Mouse (Mus musculus) adrenal gland, postnatal 4 days (tissue): ENCODE data around the gene 2410131K14Rik. TPM values are rescaled to one million over a fixed set of nuclear protein-coding genes. Genes with fewer than 3 reads are reported as not detected.

Source experiments
- DNase-seq, 2 experiments: peaks; one replicate each; pipeline ENCODE4 v3.0.0; 2021 to 2022; ENCODE audit warnings: low spot score in 2 of 2, mixed read lengths in 2 of 2
- total RNA-seq, 2 experiments: library from RNA; stranded (reverse); gene quantifications; 2 replicates each; pipeline ENCODE4 v1.2.3; 2021

The 2410131K14Rik gene
- total RNA-seq, 2 experiments from 2014 or later = 6.2 to 6.3 TPM

DNA sequence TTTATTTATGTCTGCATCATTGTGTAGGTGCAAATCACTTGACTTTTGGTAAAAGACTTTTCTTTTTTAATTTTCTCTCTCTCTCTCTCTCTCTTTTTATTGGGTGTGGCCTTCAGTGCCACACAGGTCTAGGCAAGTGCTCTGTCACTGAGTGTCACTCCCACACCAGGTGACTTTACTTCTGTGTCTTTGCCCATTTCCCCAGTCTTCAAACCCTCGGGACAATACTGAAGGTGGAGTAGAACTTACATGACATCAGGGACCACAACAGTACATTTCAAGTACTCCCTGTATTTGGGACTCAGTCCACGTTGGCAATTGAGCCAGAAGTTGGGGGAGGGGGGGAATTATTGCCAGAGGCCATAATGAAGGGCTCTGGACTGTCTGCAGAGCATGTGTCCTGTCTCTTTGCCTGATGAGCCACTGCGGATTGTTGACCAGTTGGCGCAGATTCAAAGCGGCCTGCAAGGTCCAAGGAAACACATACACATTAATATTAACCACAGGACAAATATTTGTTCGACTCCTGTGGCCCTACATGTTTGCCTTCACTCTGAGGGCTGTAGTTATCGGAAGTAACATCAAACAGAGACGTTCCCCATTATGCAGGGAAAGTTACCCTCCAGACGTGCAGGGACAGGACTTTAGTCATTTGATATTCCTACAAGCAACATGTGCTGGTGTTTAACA, 57.6 kb downstream of the 2410131K14Rik start:
- DNase-seq = no peak

DNA sequence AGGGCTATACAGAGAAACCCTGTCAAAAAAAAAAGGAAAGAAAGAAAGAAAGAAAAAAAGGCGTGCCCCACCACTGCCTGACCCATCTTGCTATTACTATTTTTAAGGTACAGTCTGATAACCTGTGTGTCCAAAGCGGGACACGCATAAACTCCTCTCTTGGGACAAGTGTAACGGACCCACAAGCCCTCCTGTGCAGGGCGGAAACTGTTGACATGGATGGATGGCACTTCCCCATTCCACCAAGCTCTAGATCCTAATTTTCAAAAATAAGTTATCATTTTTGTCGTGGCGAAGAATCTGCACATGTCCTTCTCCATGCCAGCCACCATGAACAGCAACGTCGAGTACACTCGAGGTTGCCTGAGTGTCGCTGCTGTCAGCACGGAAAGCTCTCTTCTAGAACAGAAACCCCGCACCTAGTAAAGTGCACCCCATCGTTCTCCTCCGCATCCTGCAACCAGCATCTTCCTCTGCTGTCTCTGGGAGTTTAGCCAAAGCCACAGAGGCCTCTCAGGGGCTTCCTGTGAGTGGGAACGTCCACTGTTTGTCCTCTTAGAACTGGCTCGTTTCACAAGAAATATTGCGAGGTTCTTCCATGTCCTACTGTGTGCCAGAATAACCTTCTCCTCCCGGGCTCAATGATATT, 60.1 kb downstream of the 2410131K14Rik start:
- no peak for DNase-seq

DNA sequence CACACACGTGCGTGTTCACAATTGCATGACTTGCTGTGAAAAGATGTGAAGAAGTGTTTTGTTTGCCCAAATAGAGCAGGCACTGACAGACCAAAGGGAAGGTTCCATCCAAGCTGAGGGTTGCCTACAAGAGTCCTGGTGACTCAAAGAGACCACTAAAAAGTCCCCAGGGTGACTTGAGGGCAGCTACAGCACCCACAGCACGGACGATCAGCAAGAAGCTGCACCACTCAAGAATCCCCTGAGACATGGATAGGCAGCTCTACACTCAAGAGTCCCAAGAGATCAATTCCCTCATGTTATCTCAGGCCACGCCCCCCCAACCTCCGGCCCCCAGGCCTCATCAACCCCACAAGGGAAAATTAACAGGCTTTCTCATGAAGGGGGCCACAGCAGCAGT, 65.4 kb downstream of the 2410131K14Rik start:
- DNase-seq = no peak

DNA sequence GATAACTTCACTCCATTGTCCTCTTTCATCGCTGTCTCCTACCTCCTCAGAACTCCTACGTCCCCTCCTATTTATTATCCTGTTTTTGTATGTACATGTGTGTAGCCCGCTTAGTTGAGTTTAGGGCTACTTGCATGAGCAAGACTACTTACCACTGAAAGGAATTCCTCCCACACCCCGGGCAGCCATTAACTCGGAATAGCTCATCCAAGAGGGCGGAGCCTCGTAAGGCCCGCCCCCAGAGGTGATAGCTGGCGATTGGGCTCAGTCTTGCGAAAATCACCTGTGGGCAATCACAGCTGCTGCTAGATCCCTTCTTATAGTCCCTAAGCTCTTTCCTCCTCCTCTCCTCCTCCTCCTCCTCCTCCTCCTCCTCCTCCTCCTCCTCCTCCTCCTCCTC, 66.2 kb downstream of the 2410131K14Rik start:
- no peak for DNase-seq

DNA sequence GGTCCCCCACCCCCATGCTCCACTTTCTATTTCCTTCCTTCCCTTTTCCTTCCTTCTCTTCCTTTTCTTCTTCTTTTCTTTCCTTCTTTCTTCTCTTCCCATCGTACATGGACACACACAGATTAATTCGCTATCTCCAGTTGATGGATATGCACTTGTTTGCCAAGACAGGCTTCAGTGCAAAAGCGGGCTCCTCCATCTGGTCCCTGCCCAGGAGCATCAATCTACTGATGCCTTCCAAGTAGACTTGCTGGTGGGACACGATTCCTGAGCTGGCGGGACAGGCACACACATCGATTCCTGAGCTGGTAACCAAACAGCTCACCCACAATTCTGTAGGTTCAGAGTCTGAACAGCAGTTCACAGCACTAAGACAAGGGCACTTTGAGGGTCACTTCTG, 68.7 kb downstream of the 2410131K14Rik start:
- DNase-seq = no peak

Other genes with a start within 250 kb of the 2410131K14Rik start
- gene Tesc, start 217.5 kb upstream of the 2410131K14Rik start, total RNA-seq = 10 to 100 TPM; 53.7 to 60.8 TPM
- gene Fbxw8, start 89.8 kb upstream of the 2410131K14Rik start, total RNA-seq = 10 to 100 TPM; 53.7 to 62.5 TPM
- 1 to 10 TPM; 1.3 to 1.5 TPM for gene Hrk, start 80.6 kb upstream of the 2410131K14Rik start, total RNA-seq
- 1 to 10 TPM; 9.3 to 9.9 TPM for gene Rnft2, start 111 bp upstream of the 2410131K14Rik start, total RNA-seq